Mouse (Mus musculus) neutrophil, adult 59 days (primary cell): ENCODE results near the gene Elp1. TPM values are rescaled to one million over a fixed set of nuclear protein-coding genes. Genes with fewer than 3 reads are reported as not detected.

ENCODE experiments used
- total RNA-seq, 2 experiments: library from RNA; stranded (reverse); gene quantifications; 1 replicate in 1 of 2; 2 replicates in 1 of 2; pipeline ENCODE4 v1.2.4; 2023

The Elp1 gene
- 10 to 100 TPM; 71.7 to 75.4 TPM for total RNA-seq

DNA sequence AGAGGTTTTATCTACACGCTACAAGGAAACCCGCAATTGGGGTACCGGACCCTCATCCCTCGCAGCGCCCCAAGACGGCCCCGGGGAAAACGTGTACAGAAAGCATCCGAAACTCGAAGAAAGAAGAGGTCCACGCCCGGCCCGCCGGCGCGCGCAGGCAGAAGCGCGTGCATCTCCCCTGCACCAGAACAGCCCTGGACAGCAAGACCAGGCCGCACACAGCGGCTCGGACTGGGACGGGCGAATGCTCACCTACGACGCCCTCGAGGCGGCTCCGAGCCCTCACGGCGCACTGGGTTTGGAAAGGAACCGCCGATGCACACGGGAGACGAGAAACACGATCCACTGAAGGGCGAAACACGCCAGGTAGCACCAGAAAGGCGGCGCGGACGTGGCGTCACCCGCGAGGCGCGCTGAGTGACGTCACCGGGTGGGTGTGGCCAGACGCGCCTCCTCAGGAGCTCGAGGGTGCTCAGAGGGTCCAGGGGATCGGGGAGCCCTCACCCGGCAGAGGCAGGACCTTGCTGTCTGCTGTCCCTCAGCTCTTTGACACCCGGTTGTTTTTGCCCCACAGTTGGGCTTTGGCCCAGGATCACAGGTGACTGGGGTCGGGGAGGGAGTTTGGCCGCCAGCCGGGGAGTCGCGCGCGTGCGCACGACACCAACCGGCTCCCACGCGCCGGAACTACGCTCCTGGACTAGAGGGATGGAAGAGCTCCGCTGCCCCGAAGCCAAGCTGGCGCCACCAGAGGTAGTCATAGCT is at the start of gene Elp1, which contains the start of gene Fam206a:
Elp1 (minus strand) TSS at position 425 of the 762 bp plus-strand sequence.
Fam206a (plus strand) TSS at position 439 of the 762 bp plus-strand sequence.

DNA sequence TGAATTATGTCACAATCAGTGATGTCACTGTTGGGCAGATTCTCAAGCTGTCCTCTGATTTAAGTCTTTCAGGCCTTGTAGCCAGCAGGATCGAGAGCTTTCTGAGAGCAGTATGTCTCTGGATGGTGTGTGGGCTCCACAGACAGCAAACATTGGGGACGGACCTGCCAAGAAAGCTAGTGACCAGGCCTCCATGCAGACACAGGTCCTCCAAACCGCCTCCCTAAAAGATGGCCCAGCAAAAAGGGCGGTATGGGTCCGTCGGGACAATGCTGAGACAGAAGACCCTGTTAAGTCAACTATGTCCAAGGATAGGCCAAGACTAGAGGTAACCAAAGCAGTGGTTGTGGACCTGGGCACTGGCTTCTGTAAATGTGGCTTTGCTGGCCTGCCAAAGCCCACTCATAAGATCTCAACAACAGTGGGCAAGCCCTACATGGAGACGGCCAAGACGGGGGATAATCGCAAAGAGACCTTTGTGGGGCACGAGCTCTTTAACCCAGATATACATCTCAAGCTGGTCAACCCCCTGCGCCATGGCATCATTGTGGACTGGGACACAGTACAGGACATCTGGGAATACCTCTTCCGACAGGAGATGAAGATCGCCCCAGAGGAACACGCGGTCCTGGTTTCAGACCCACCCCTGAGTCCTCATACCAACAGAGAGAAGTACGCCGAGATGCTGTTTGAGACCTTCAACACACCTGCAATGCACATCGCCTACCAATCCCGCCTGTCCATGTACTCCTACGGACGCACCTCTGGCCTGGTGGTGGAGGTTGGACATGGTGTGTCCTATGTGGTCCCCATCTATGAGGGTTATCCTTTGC is 58.6 kb downstream of the Elp1 start, which contains the start of gene Actl7a:
Actl7a (plus strand) TSS at position 51 of the 833 bp plus-strand sequence.

DNA sequence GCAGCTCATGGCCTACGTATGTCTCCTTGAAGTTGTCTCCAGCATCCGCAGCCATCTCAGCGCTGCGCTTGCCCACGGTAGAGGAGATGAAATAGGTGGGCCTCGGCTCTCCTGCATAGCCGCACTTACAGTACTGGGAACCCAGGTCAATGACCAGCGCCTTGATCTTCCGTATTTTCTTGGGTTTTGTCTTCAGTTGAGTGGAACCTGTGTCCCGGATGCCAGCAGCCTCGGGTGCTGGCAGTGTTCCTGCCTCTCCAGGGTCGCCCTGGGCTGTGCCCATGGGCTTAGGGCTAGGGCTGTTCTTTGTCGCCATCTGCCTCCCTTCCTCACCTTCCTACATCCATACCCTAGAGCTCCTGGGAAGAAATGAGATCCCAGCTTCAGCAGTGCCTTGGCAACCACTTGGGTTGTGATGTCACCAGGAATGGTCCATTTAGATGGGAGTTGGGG is 61.1 kb downstream of the Elp1 start, which contains the start of gene Actl7b:
Actl7b (minus strand) TSS at position 403 of the 453 bp plus-strand sequence.

GRCm38 (mm10) chr4:56740020-56740485 is 62.1 kb downstream of the Elp1 start, which contains the start of gene Gm26657:
Gene Gm26657, plus strand, starts transcription at chr4:56740070.

Other genes starting within 250 kb of the Elp1 start
- not detected for gene Gm26657, start 62.3 kb downstream of the Elp1 start, total RNA-seq
- 1 to 10 TPM; 2.0 to 2.2 TPM for gene Actl7b, start 60.9 kb downstream of the Elp1 start, total RNA-seq
- not detected for gene Actl7a, start 58.9 kb downstream of the Elp1 start, total RNA-seq
- 1 to 10 TPM; 7.0 to 8.5 TPM for gene Fam206a, start within 50 bp of the Elp1 start, total RNA-seq
- 1 to 10 TPM in 1 of 2 experiments, under 1 TPM in 1; 0.60 to 1.1 TPM for gene Ctnnal1, start 62.9 kb upstream of the Elp1 start, total RNA-seq
- gene Tmem245, start 145.1 kb upstream of the Elp1 start, total RNA-seq, result 10 to 100 TPM; 15.3 to 18.4 TPM
- gene Frrs1l, start 188.1 kb upstream of the Elp1 start, total RNA-seq, result not detected